Mouse (Mus musculus): Measurements from ENCODE around the gene Sept1.
"Not testable (repeated sequence)": the region's sequence is repeated elsewhere in the genome, so short reads cannot be mapped to it uniquely, and the experiment has no call there.

Sept1 gene

DNA sequence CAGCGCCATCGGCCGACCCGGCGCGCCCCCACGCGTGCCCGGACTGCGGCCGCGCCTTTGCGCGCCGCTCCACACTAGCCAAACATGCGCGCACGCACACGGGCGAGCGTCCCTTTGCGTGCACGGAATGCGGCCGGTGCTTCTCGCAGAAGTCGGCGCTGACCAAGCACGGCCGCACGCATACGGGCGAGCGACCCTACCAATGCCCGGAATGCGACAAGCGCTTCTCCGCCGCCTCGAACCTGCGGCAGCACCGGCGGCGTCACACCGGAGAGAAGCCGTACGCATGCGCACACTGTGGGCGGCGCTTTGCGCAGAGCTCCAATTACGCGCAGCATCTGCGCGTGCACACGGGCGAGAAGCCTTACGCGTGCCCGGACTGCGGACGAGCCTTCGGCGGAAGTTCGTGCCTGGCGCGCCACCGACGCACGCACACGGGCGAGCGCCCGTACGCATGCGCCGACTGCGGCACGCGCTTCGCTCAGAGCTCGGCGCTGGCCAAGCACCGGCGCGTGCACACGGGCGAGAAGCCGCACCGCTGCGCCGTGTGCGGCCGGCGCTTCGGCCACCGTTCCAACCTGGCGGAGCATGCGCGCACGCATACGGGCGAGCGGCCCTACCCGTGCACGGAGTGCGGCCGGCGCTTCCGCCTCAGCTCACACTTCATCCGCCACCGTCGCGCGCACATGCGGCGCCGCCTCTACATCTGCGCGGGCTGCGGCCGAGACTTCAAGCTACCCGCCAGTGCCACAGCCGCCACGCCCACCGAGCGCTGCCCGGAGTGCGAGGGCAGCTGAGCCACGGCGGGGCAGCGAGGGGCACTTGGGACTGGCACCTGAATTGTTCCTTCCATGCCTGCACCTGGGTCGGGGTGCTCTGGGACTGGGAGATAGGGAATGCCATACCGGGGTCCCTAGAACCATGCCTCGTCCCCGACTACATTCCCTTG is 21.2 kb upstream of the Sept1 start:
- peak; percentile 91 to 93 for DNase-seq

DNA sequence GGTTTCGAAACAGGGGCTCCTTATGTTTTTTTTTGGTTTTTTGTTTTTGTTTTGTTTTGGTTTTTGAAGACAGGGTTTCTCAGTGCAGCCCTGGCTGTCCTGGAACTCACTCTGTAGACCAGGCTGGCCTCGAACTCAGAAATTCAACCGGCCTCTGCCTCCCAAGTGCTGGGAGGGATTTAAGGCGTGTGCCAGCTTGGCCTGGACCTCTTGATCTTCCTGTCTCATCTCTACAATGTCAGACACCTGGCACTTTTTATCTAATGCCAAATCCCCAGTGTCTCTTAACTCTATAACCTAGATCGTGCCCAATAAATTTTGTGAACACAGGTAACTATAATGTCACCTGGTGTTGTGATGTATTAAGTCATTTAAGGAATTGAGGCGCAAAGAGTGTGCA is 20.4 kb upstream of the Sept1 start:
- DNase-seq: peak in 1 of 2 experiments; percentile 22

DNA sequence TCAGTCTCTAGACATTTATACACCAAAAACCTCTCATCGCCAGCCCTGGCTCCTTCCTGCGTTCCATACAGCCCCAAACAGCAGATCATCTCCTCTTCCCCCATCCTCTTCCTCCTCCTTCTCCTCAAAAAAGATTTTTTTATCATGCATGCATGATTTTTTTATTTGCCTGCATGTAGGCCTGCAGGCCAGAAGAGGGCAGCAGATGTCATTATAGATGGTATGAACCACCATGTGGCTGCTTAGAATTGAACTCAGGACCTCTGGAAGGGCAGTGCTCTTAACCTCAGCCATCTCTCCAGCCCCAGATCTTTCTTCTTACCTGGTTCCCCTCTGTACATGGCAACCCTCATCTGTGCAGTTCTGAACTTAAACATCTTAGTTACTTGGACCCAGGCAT is 19.5 kb upstream of the Sept1 start:
- DNase-seq: peak in 1 of 2 experiments; percentile 23

DNA sequence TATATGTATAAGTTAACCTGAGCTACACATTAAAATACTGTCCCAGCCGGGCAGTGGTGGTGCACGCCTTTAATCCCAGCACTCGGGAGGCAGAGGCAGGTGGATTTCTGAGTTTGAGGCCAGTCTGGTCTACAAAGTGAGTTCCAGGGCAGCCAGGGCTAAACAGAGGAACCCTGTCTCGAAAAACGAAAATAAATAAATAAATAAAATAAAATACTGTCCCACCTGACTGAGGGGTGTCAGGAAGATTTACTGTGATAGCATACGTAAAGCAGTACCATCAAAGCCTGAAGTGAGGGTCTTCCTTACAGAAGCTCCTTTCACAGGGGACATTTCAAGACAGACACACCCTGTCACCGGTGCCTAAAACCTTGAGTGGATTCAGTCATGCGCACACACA is 17.6 kb upstream of the Sept1 start:
- DNase-seq: not testable (repeated sequence)

DNA sequence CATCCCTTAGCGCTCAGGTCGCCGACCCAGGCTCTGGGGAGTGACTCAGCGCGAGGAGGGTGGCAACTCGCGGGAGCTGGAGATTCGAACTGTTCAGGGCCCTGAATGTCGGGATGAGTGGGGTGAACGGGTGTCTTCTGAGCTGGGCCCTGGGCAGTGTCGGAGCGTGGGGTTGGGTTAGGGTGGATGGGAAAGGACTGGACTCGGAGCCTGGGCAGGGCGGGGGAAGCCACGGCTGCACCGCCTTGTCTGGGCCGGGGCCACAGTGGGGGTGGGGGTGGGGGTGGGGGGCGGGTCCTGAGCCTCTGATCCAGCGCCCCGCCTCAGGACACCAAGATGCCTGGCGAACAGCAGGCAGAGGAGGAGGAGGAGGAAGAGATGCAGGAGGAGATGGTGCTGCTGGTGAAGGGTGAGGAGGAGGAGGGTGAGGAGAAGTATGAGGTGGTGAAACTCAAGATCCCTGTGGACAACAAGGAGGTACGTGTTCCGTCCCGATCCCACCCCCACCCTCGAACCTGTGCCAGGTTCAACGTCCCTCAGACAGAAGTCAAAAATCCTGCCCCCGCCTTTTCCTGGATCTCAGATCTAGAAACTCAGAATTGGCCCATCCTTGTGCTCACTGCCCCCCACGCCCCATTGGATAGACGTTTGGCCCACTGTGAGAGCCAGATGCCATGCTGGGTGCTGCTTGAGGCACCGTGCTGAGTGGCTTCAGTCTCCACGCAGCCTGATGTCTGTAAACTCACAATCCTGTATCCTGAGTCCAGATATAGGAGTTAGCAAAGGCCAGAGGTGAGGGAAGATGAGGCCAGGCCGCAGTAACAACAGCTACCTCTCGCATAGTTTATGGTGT is 12.0 kb upstream of the Sept1 start:
- no peak for DNase-seq

DNA sequence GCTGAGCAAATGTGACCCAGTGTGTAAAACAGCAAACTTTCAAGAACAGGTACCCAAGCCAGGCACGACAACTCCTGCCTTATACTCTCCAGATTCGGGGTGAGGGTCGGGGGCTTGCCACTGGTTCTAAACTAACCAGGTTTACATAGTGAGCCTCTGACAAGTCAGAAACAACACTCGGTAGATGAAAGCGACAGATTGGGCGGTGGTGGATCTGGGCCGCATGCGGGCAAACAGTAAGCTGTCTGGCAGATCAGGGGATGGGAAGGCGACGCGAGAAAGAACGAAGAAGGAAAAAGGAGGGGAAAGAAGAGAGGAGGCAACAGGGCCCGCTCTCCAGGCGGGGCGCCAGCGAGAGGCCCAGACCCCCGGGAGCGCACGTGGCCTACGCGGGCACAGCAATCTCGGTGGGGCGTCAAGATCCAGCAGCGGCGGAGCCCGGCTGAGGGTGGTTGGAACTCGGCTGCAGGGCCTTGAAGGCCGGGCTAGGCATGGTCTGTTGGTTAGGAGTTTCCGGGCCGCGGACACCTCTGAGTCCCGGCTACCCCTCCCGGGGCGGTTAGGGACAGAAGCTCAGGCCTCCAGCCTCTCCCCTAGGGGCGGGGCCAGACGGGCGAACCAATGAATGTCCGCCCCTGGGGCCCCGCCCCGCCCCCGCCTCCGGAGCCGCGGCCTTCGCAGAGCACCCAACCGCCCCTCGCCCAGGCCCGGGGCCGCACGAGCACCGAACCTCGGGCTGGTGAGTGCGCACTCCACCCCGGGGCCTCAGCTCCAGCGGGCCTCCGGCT is 11.1 kb upstream of the Sept1 start, which contains the start of gene Zfp771:
Zfp771 (plus strand) TSS at position 405 of the 788 bp plus-strand sequence.
- DNase-seq: peak; percentile 86 to 88

DNA sequence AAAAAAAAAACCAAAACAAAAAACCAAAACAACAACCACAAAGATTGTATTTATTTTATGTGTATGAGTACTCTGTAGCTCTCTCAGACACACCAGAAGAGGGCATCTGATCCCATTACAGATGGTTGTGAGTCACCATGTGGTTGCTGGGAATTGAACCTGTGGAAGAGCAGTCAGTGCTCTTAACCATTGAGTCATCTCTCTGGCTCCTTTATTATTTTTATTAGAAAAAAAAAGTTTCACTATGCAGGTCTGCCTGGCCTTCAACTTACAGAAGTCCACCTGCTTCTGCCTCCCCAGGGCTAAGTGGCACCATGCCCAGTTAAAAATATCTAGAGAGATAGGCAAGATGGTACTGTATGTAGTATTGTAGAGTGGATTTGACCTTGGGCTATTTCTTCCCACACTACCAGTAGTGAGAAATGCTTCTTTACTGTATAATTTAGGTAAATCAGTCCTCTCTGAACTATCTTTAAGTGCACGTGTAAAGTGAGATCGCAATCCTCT is 10.5 kb upstream of the Sept1 start:
- DNase-seq: no peak

DNA sequence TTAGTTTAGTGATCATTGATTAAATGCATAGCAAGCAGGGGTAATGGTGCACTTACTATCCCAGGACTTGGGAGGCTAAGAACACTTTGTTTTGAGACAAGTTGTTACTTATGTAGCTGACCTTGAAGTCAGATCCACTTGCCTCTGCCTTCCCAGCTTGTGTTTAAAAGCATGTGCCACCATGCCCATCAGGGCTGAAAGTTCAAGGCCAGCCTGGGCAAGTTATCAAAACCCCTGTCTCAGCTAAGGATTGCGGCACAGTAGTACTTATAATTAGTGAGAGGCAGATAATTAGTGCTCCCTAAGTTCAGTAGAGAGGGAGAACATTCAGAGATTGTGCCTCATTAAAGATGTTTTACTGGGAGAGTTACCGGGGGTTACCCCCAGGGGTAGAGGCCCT is 1.8 kb upstream of the Sept1 start:
- DNase-seq: no peak

DNA sequence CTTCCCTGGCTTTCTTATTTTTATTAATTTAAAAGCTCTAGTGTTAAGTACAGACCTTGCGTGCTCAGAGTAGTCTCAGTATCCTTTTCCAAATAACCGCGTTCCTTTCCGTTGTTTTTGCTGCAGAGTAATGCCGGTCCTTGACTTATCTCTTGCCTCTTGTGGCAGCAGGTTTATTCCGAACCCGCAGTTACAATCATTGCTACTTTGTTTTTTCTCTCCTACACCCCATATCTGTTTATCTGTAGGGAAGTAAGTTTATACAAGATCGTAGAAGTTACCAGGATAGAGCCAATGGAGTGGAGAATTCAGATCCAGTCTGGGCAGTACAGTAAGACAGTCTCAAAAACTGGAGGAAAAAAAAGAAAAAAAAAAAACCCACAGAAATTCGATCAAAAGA is 835 bp upstream of the Sept1 start:
- no peak for DNase-seq

DNA sequence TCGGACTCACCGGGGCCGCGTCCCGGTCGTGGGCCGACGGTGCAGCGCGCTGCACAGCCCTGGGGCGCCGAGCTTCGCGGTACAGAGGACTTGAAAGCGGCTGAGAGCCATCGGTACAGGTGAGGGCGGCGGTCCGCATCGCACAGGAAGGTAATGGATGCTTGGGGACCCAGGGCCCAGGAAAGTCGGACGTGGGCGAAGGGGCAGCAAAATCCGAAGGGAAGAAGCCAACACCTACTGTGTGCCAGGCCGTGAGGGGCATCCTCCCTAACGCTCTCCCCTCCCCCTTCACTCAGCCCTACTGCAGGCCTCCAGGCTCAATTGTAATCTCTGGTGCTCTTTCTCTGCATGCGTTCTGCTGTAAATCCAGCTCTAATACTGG is 429 bp upstream of the Sept1 start:
- no peak for DNase-seq

DNA sequence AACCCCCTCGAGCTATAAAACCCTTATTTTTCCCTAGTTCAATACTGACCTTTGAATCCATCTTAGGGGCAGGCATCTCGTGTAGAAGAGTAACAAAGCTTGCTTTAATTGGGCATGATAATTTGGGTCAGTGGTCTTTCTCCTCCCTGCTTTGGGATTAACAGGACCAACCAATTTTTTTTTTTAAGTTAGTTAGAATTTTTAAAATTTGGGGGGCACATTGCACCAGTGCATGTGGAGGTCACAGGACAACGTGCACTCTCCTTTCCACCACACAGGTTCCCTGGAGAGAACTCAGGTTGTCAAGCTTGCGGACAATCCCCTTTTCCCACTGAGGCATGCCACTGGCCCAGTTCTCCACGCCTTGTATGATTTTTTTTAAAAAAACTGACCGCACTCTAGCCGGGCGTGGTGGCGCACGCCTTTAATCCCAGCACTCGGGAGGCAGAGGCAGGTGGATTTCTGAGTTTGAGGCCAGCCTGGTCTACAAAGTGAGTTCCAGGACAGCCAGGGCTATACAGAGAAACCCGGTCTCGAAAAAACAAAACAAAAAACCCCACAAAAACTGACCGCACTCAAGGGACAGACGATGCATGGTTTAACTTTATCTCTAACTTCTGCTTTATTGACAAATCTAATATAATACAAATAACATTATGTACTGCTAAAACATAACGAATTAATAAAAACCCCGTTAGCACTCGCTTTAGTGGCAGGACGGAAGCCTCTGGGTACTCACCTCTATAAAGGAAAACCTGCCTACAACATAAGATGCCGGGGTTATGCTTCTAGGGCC is 906 bp downstream of the Sept1 start:
- DNase-seq: no peak

DNA sequence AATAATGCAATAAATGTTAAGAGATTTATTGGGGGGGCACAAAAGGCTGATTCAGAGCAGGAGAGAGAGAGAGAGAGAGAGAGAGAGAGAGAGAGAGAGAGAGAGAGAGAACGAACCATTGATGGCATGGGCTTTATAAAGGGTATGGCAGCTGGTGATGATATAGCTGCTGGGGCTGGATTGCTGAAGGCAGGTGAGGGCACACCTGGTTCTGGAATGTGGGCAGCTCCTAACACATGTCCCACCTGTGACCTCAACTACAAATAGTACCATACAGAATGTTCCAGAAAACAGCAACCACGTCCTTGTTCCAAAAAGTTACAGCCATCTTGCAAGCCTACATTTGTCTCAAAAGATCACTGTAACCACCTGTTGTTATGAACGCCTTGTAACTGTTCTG is 1.6 kb downstream of the Sept1 start:
- DNase-seq: no peak

DNA sequence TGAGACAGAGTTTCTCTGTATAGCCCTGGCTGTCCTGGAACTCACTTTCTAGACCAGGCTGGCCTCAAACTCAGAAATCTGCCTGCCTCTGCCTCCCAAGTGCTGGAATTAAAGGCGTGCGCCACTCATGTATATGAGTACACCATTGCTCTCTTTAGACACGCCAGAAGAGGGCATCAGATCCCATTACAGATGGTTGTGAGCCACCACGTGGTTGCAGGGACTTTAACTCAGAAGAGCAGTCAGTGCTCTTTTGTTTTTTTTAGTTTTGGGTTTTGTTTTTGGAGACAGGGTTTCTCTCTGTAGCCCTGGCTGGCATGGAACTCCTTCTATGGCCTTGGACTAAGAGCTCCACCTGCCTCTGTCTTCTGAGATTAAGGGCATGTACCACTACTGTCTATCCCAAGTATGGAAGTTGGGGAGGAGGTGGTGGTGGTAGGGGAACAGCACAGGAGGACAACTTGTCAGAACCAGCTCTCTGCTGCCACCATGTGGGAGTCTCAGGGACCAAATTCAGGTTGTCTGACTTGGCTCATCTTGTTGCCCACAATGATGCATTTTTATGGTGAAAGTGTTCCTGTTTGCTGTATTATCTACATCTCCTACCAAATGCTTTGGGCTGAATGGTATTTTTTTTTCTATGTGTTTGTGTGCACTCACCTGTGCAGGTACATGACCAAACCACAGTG is 4.2 kb downstream of the Sept1 start:
- DNase-seq: peak; percentile 69 to 80

DNA sequence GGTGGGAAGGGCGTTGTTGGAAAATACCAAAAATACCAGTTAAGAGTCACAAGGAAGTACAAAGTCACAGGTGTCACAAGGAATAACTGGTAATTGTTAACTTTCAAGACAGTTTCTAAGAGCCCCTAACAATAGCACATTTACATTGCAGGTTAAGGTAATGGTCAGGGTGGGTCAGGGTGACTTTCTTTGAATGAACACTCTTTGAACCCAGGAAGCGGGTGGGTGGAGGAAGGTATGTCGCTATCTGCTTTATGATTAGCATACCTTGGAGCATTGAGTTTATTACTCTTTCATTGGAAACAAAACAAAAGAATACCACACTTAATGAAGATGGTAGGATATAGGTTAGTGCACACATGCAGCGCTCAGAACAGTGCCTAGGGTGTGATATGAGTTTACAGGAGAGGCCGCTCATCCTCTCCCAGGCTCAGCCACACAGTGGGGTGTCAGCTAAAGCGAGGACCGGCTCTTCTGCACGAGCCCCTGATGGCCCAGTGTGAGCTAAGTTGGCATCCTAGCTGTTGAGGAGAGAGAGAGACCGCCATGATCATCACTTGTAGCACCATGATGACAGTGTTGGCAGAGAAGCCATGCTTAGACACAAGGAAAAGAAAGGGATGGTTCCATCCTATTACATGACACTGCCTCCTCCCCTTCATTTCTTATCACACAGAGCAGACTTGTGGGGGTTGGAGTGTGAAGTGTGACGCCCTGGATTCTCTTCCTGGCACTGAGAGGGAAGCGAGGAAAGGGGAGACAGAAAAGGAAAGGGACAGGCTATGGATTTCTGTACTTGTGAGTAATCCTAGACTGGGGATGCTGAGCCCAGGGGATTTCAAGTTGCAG is 7.6 kb downstream of the Sept1 start:
- no peak for DNase-seq

DNA sequence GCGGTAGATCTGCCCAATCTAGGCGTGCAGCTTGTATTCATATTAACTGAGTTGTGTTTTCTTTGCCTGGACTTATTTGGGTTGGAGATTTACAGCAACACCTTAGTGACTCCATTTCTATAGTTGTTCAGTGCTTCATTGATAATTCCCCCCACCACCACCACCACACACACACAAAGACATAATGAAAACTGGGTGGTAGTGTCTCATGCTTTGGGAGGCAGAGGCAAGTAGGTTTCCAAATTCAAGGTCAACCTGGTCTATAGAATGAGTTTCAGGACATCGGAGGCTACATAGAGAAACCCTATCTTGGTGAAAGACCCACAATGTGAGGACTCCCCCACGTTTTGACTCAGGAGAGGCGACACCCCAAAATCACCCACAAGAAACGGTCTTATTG is 8.3 kb downstream of the Sept1 start:
- DNase-seq: no peak

DNA sequence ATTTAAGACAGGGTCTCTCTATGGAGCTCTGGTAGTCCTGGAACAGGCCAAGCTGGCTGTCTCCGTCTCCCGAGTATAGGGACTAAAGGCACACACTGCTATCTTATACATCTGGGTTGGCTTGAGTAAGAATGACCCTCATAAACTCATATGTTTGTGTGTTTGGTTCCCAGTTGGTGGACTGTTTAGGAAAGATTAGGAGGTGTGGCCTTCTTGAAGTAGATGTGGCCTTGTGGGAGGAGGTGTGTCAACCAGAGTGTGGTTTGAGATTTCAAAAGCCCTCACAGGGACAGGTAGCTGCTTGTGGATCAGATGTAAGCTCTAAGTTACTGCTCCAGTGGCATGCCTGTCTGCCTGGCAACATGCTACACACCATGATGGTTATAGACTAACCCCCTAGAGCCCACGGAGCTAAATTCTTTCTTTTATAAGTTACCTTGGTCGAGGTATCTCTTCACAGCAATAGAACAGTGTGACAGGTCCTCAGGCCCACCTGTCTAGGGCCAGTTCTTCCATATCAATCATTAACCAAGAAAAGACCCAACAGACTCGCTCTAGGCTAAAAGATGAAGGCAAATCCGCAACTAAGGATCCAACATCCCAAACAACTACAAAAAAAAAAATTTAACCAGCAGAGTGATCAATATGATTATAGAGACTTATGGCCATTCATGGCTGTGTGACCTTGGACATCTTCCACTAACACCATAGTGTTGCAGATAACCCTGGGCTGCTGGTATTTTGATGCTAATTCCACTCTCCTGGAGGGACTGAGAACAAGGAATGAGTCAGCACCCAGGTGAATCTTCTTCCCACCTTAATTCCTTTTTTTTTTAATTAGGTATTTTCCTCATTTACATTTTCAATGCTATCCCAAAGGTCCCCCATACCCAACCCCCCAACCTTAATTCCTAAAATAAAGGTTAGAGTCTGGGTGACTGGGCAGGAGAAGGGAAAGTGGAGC is 9.1 kb downstream of the Sept1 start:
- no peak for DNase-seq

DNA sequence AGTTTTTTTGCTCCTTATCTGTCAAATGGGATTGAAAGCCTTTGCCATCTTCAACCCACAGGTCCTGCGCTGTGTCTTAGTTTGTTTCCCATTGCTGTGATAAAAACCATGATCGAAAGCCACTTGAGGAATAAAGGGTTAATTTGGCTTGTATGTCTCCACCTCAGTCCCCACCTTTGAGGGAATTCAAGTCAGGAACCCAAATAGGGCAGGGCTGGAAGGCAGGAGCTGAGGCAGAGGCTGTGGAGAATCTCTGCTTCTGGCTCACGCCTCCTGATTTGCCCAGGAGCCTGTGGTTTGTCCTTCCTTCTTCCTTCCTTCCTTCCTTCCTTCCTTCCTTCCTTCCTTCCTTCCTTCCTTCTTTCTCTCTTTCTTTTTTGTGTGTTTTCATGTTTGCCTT is 9.8 kb downstream of the Sept1 start:
- DNase-seq: no peak

DNA sequence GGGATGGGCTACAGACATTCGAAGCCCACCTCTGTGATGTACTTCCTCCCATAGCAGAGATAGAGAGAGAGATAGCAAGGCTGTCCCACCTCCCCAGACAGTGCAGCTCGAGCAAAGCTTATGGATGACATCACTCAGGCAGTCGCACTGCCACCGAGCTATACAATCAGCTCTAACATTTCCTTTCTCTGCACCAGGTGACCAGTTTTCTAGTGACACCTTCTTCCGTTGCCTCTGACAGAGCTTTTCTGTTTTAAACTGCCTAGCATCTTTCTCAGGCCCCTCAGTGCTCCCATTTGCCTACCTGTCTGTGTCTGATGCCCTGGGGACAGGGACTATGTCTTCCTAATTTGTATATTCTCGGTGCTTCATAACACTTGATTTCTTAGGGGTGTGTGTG is 12.5 kb downstream of the Sept1 start:
- no peak for DNase-seq

DNA sequence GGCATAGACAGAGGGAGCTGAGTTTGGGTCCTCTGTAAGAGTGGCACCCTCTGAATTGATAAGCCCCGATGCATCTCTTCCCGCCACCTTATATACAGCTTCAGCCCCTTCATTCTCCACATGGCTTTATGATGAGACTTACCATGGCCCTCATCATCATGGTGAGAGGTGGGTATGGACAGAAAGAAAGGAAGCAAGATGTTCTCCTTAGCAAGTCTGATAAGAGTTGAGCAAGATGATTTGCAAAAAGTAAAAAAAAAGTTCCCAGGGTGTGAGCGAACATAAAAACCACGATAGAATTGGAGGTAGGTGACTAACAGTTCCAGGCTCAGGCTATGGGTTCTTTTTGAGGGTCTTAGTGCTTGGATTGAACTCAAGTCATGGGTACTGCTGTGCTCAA is 14.3 kb downstream of the Sept1 start:
- DNase-seq: no peak
